Mouse (Mus musculus) lung, adult 2 months (tissue): ENCODE results near the gene Pbld2. TPM values are rescaled to one million over a fixed set of nuclear protein-coding genes. Genes with fewer than 3 reads are reported as not detected.

Experiments
- DNase-seq: peaks from one replicate; pipeline ENCODE4 v3.0.0; 2022
- H3K4me1 ChIP-seq: fragments of 200-500 bp; 2 replicates; pipeline ENCODE4 v1.6.1; 2011; ENCODE audit warnings: low read length; ENCODE audit not compliant: control insufficient read depth, insufficient read depth
- H3K4me3 ChIP-seq: fragments of 200-500 bp; replicated peaks from 2 replicates; pipeline ENCODE3; 2011; ENCODE audit warnings: low read depth, mild to moderate bottlenecking, control low read depth, low read length; ENCODE audit errors: extremely low read depth
- CTCF ChIP-seq: fragments of 200-500 bp; IDR thresholded peaks from 2 replicates; pipeline ENCODE4 v1.5.1; 2011; ENCODE audit warnings: mild to moderate bottlenecking, low read length, control low read depth; ENCODE audit not compliant: insufficient read depth
- POLR2A ChIP-seq: fragments of 200-500 bp; IDR thresholded peaks from 2 replicates; pipeline ENCODE4 v1.6.1; 2011; ENCODE audit warnings: low read depth, mild to moderate bottlenecking, control low read depth, low read length, borderline replicate concordance; ENCODE audit errors: extremely low read depth
- WGBS: fragments of 180-500 bp; shearing (Covaris S2); methylation state at CpG from one replicate; pipeline ENCODE4 v1.1.7; 2018; 5-methylcytosine and 5-hydroxymethylcytosine counted together
- polyA plus RNA-seq: library from polyadenylated mRNA; depleted of rRNA; stranded (reverse); fragments of >200 nt; gene quantifications from 2 replicates; pipeline ENCODE4 v1.2.3, GENCODE M21; 2012

Gene Pbld2
- polyA plus RNA-seq, 1 experiment = 2.2 TPM

- Histone ChIP-seq H3K4me1 (0 out of 2 replicates have a peak, but pooled peaks cover 2% of the 10 kb centered on the region), H3K4me3 (no peak overlapping the region)
- WGBS = 20% methylated on average over 11 of the region's 11 CpGs
- TF ChIP-seq POLR2A (no peak), CTCF (no peak)
- DNase-seq = peak; percentile 47
These were observed 36.3 kb downstream of the Pbld2 start for GRCm38 (mm10) chr10:63060406-63060805.

- WGBS = 77% methylated on average over 12 of the region's 12 CpGs
- no peak for DNase-seq
- Histone ChIP-seq H3K4me3 (no peak overlapping the region), H3K4me1 (0 out of 2 replicates have a peak, but pooled peaks cover 2% of the 10 kb centered on the region)
- TF ChIP-seq CTCF (no peak), POLR2A (no peak)
These were observed 37.2 kb downstream of the Pbld2 start for GRCm38 (mm10) chr10:63061266-63061665.

GRCm38 (mm10) chr10:63062696-63063095 lies 38.6 kb downstream of the Pbld2 start:
- Histone ChIP-seq H3K4me1 (0 out of 2 replicates have a peak, but pooled peaks cover 2% of the 10 kb centered on the region), H3K4me3 (no peak overlapping the region)
- WGBS = 92% methylated on average over 5 of the region's 5 CpGs
- no peak for DNase-seq
- TF ChIP-seq POLR2A (no peak), CTCF (no peak)

GRCm38 (mm10) chr10:63063365-63063764 lies 39.2 kb downstream of the Pbld2 start:
- TF ChIP-seq CTCF (no peak), POLR2A (no peak)
- no peak for DNase-seq
- WGBS = 74% methylated on average over 7 of the region's 7 CpGs
- H3K4me3 ChIP-seq = no peak overlapping the region
- H3K4me1 ChIP-seq = 0 out of 2 replicates have a peak, but pooled peaks cover 2% of the 10 kb centered on the region

DNA sequence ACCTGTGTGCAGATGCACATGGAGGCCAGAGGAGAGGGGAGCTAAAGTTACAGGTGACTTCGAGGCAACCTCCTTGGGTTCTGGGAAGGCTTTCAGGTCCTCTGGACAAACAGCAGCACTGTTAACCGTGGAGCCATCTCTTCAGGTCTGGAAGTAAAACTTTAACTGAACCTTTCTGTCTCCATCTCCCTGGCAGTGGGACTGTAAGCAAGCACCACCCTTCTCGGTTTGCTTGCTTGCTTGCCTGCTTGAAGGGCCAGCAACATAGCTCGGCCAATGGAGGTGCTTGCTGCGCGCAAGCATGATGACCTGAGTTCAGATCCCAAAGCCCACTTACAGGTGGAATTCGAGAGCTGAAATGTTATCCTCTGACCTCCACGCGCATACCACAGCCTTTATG lies 40.4 kb downstream of the Pbld2 start:
- no peak for DNase-seq
- Histone ChIP-seq H3K4me3 (no peak overlapping the region), H3K4me1 (0 out of 2 replicates have a peak, but pooled peaks cover 2% of the 10 kb centered on the region)
- TF ChIP-seq POLR2A = no peak
- TF ChIP-seq CTCF = no peak
- 82% methylated on average over 9 of the region's 9 CpGs for WGBS

DNA sequence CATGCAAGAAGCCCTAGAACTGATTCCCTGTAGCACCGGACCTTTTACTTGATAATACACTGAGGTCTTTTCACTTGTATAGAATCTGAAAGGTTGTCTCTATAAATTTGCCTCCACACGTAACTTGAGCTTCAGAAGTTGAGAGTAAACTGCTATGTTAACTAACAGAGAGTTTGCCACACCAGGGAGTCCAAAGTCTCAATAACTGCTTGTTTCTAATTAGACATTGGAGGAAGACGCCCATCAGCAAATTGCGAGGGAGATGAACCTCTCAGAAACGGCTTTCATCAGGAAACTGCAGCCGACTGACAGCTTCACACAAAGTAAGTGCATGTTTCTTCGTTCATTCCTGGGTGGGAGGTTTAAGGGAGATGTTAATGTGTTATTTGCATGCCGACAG lies 41.4 kb downstream of the Pbld2 start:
- TF ChIP-seq POLR2A (no peak), CTCF (no peak)
- Histone ChIP-seq H3K4me1 (no peaks in the 10 kb centered on the region), H3K4me3 (no peak overlapping the region)
- 68% methylated on average over 8 of the region's 8 CpGs for WGBS
- no peak for DNase-seq

DNA sequence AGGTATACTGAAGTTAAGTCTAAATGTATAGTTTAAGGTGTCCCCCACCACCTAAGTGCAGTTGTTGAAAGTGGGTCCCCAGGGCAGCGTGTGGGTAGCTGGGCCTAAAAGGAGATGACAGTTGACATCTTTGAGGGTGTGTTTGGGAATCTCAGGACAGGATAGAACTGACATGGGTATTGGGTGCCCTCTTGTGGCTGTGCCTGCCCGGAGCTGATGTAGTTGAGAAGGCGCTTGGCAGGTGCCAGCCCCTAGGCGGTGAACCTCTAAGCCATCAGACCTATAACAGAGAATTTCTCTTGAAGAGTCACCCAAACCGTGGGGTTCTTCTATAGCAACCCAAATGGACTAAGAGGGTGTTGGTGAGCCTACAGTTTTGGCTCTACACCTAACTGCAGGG lies 41.9 kb downstream of the Pbld2 start:
- Histone ChIP-seq H3K4me3 (no peak overlapping the region), H3K4me1 (no peaks in the 10 kb centered on the region)
- DNase-seq = peak; percentile 69
- WGBS = 9% methylated on average over 5 of the region's 5 CpGs
- TF ChIP-seq CTCF (peak; percentile 93), POLR2A (no peak)

- no peaks in the 10 kb centered on the region for H3K4me1 ChIP-seq
- WGBS = 77% methylated on average over 10 of the region's 10 CpGs
- TF ChIP-seq CTCF (no peak), POLR2A (no peak)
These were observed 62.2 kb downstream of the Pbld2 start for GRCm38 (mm10) chr10:63086304-63086703.

DNA sequence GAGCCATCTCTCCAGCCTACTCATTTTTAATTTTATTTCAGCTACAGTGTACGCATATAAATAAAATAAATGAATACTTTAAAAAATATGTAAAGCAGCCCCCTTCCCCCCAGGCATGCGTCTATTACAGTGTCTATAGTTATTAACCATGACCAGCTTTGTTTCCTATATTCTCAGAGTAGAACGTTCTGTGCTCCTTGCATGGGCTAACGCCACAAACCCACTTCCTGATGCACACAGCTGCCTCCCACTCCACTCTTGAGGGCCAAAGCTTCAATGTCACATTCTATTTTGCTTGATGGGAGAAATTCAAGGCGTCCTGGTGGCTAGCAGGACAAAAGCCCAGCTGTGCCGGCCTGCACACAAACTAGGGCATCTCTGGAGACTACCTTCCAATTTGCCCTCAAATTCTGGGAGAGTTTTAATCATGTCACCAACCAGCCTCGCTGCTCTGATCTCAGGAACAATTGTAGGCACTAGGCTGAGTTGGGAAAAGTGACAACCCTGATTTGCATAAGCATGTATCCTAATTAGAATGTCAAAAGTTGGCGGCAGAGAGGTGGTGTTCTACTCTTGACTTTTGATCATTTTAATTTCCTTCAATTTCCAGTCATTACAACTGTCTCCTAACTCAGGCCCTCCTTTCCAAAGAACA lies 65.1 kb downstream of the Pbld2 start:
- no peak for DNase-seq
- Histone ChIP-seq H3K4me1 (no peaks in the 10 kb centered on the region), H3K4me3 (no peak overlapping the region)
- 53% methylated on average over 8 of the region's 8 CpGs for WGBS
- no peak for TF ChIP-seq CTCF
- TF ChIP-seq POLR2A = no peak

More at GRCm38 (mm10) chr10:63086304-63086703, 62.2 kb downstream of the Pbld2 start:
- no peak overlapping the region for H3K4me3 ChIP-seq
- no peak for DNase-seq

DNA sequence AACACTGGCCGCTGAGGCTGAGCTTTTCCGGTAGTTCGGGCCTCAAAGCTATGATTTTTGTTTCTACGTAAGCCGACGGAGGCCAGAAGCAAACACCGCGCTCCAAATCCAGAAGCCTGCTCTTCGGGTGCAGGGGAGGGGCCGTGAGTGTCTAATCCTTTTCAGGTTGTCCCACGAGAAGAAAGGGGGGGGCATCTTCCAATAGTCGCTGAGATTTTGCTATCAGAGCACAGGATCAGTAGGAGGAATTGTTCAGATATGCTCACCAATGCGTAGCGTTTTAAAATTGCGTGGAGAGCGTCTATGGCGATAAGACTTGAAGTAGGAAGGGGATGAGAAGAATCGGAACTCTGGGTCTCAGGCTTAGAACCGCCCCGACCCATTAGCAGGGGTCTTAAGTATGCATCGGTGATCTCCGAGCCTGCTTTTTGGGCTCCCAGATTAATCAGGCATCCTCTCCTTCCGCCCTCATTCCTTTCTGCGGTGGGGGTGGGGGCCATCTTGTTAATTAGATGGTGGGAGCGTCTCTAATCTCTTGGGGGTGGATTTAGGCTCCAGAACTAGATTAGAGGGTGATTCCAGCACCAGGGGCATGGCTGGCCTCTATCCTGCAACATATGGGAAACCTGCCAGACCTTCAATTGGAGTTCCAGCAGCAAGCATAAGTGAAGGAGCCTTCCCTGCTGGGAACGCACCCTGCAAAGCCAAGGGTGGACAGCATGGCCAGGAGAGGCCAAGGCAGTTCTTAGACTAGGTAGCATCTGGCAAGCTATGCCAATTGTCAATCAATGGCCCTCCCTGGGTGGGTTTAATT lies 65.8 kb downstream of the Pbld2 start:
- peak overlapping the region; percentile 30 for H3K4me3 ChIP-seq
- WGBS = 13% methylated on average over 26 of the region's 26 CpGs
- no peaks in the 10 kb centered on the region for H3K4me1 ChIP-seq
- no peak for DNase-seq
- TF ChIP-seq POLR2A = no peak
- TF ChIP-seq CTCF = no peak
